Mouse (Mus musculus) left cerebral cortex, postnatal 36 days (tissue): ENCODE data around the gene Cttnbp2nl. TPM values are rescaled to one million over a fixed set of nuclear protein-coding genes. Genes with fewer than 3 reads are reported as not detected.

Experiments used
- DNase-seq, 2 experiments: peaks; one replicate each; pipeline ENCODE4 v3.0.0; 2021 to 2022; ENCODE audit warnings: low spot score in 2 of 2, mixed read lengths in 1 of 2
- intact Hi-C: fragments of 180-260 bp; cut with DNase I; formaldehyde crosslinking; loops from one replicate; pipeline ENCODE4 v1.15.1; 2025
- total RNA-seq, 2 experiments: library from RNA; stranded (reverse); gene quantifications; 2 replicates each; pipeline ENCODE4 v1.2.3; 2021

The Cttnbp2nl gene
- total RNA-seq, 2 experiments from 2014 or later, result 24.3 to 25.4 TPM

- no peak for DNase-seq
- intact Hi-C loops, result no loop called here
Measured at GRCm38 (mm10) chr3:105019826-105020692, 32.9 kb downstream of the Cttnbp2nl start.

GRCm38 (mm10) chr3:105018783-105019105 lies 34.2 kb downstream of the Cttnbp2nl start:
- no peak for DNase-seq
- intact Hi-C loops, result no loop called here

DNA sequence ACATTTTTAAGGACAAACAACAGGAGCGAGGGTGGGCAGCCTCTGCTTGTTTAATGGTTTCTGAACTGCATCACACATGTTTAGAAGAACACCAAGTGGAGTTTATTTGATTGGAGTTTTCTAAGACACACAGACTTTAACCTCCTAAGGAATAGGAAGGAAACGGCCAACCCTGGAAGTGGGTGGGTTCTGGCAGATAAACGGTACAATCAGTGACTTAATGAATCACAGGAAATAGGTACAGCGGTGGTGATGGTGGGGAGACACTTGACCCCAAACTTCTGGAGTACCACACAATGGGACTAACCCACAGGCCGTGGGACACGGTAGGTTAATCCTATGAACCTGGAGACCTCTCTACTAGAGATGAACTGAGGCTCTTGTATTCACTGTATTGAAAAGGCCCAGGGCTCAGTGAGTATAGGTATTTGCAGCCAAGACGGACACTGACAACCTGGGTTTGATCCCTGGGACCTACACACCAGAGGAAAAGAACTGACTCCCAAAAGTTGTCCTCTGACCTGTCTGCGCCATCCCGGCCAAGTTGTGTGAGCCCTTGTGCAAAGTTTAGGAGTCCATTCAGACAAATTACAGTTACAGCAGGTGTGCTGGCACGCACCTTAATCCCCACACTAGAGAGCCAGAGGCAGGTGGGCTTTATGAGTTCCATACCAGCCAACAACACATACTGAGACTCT lies 34.7 kb downstream of the Cttnbp2nl start:
- DNase-seq, result no peak
- intact Hi-C loops, result no loop called here

DNA sequence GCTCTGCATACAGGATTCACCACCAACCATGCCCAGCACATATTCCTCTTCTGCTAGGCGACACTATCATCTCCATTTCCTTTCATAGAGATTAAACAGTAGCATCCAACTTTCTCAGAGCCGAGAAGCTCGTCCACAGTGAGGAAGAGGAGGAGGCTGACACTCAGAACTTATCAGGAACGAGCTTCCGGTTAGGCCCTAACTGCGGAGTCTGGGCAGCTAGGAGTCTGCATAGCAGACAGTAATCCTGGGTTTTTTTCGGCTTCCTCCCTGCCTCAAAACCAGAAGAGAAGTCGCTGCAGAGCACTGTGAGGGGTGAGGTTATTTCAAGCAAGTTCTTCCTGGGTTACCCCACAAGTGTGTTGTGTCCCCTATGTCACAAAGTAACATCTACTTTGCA lies 35.6 kb downstream of the Cttnbp2nl start:
- no peak for DNase-seq
- intact Hi-C loops, result no loop called here

GRCm38 (mm10) chr3:105016204-105016603 lies 36.7 kb downstream of the Cttnbp2nl start:
- intact Hi-C loops, result no loop called here
- no peak for DNase-seq

DNA sequence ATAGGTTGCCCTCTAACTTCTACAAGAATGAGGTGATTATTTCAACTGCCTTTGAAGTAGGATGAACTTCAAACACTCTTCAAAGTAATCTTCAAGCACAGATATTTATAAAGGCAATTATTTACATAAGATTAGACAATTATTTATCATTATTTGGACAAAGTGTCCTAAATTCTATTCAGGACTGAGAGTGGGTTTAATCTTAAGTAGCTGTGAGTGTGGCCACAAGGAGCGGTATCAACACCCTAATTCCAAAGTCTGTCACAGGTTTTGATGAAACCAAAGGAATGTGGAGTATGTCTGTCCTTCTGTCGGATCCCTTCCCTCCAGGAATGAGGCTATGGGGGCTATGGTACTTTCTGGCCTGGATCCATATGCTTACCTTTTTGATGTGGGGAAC lies 38.0 kb downstream of the Cttnbp2nl start:
- no peak for DNase-seq
- intact Hi-C loops, result no loop called here

DNA sequence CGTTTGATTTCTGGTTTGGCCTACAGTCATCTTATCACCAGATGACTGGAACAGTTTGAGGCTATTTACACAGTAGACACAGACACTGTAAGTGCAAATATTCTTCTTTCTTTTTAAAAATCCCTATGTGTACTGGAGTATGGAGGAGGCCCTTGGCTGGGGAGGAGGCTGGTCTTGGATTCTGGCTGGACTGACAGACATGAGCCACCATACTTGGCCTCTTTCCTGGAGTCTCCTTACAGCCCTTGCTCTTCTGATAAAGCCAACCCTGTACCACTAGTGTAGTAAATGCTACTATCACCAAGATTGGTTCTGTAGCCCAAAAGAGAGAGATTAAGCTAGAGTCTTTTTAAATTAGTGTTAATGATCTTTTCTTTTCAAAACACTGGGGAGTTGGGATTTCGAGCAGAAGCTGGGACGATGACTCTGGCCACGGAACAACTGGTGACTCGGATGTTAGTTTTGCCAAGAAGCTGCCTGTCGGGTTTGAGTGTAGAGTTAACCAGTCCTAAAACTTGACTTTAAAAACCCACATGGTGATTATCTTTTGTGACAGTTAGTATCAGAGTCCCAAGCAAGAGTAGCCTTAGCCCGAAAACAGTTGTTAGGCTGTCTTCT lies 40.1 kb downstream of the Cttnbp2nl start:
- intact Hi-C loops, result no loop called here

GRCm38 (mm10) chr3:105011883-105012282 lies 41.1 kb downstream of the Cttnbp2nl start:
- no peak for DNase-seq
- intact Hi-C loops, result no loop called here

More for the DNA sequence above, 40.1 kb downstream of the Cttnbp2nl start:
- DNase-seq, result no peak

DNA sequence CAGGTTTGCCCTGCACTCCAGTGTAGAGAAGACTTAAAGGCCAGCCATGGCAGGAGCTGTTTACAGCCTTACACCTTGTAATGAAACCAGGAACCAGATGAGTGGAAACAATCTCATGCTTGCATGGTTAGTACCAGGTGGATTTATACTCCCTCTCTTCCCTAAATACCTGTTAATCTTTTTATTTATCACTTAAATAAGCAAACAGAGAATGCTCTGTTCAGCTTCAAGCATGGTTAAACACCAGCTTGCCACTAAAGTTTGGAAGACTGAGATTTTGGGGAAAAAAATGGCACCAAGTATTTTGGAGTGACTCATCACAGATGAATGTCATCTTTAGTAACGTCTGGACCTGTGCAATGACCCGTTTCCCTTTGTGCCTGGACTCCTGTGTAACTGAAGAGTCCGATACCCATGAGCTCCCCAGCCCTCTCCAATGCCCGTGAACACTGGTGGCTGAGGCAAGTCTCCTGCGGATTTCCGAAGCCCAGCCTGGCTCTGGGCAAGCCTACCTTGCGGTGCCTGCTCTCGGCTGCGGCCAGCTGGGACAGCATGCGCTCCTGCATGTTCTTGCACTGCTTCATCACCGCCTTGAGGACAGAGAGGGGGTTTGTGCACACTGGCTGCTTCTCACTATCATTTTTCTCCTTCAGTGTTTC lies 42.1 kb downstream of the Cttnbp2nl start:
- intact Hi-C loops, result no loop called here
- no peak for DNase-seq

GRCm38 (mm10) chr3:105008070-105008469 lies 44.9 kb downstream of the Cttnbp2nl start:
- no peak for DNase-seq
- intact Hi-C loops, result loop anchor here (5.0 kb wide), 1 partner anchor 44 kb away; the partner anchor contains the start of gene Cttnbp2nl

DNA sequence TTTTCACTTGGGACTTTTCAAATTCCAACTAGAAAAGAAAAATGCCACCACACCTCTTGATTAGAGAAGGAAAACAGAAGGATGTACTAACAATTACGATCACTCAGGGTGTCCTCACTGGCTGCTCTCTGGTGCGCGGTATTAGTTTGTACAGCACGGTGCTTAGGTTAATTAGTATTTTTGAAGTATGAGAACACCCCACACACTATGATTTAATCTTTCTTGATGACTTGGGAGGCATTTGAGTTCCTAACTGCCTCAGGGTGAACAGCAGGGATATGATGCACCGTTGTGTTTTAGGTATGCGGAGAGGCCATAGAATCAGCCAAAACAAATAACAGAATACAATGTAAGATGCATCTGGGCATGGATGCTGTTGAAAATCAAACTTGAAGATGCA lies 46.8 kb downstream of the Cttnbp2nl start:
- DNase-seq, result no peak
- intact Hi-C loops, result loop anchor here (5.0 kb wide), 1 partner anchor 46 kb away; the partner anchor contains the start of gene Cttnbp2nl

DNA sequence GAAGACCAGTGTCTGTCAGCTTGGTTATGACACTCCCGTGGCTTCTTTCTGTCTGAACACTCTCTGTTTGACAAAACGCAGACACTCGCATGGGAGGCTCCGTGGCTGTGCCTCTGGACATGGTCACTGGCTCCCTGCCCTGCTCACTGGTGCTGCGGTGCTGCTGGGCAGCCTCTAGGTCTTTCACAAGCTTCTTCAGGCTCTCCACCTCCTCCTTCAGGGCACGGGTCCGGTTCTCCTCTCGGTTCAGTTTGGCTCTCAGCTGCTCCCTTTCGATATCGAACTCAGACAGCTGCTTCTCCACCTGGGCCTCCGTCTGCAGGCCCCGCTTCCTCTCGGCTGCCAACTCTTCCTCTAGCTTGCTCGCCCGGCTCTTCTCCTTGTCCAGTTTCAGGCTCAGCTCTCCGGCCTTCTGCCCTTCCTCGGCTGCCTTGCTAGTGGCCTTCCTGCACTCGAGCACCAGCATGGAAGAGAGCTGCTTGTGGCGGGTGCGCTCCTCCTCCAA lies 47.3 kb downstream of the Cttnbp2nl start:
- intact Hi-C loops, result loop anchor here (5.0 kb wide), 1 partner anchor 47 kb away; the partner anchor contains the start of gene Cttnbp2nl
- DNase-seq, result no peak

DNA sequence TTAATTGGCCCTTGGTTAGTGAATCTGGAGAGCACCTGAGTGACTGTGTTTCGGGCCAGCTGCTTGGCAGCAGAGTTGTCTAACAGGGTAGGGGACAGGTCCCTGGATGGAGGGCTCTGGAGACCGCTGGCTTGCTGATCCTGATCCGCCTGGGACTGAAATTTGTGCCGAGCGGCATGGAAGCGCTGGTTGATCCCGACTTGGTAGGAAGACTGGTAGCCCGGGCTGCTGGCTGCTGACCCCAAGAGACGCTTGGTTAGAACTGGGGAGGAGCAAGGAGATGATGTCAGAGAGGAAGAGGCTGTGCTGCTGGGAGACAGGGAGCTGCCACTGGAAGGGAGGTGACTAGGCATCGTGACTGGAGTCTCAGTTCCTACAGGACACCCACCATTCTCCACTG lies 47.9 kb downstream of the Cttnbp2nl start:
- intact Hi-C loops, result loop anchor here (5.0 kb wide), 1 partner anchor 47 kb away; the partner anchor contains the start of gene Cttnbp2nl
- no peak for DNase-seq

DNA sequence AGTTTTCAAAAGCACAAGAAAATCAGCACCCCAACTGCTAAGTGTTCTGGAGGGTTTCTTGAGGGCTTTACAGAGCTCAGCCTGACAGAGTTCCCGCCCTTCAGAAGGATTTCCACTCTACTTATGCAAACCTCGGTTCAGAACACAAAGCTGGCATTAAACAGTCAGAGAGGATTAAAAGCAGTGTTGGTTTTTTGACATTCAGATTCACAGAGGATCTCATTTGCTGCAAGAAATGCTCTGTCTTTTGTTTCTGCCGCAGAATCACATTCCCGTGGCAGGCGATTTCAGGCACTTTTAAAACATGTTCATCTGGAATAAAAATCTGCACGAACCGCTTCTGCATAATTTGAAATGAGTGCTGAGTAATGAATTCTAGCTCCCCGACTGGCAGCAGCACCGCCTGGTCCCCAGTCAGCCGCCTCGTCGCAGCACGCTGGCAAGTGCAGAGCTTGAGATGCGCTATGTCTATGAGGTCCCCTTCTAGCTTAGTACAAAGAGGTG lies 48.9 kb downstream of the Cttnbp2nl start:
- DNase-seq, result peak; percentile 51 to 58
- intact Hi-C loops, result no loop called here

DNA sequence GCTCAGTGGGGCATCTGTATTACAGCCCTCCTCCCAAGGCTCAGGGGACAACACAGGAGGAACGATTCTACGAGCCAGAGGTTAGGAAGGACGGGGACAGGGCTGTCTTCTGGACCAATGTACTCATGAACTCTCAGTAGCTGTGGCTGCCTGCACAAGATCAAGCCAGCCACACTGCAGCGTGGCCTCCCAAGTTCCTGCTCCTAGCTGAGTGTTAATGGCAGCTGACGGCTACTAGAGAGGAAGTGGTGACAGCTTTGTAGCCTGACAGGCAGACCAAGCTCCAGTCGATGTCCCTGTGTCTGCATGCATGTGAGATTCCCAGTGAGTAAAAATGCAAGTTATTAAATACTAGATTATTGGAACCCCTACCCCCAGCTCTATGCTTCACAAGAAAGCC lies 51.6 kb downstream of the Cttnbp2nl start:
- DNase-seq, result no peak
- intact Hi-C loops, result no loop called here

DNA sequence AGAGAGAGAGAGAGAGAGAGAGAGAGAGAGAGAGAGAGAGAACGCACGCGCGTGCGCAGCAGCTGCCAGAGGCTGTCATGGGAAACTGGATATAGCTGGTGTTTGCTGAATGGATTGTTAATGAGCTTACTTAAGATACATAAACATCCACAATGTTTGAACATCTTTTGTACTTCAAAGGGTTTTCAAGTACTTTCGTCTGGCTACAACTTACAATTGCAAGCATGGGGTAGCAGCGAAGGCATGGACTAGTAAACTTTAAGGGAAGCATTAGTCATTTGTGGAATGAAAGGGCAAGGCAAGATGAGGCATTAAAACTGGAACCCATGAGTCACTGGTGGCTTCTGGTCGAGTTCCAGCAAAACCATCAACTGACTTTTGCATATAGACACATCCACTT lies 52.4 kb downstream of the Cttnbp2nl start:
- intact Hi-C loops, result no loop called here
- DNase-seq, result no peak

DNA sequence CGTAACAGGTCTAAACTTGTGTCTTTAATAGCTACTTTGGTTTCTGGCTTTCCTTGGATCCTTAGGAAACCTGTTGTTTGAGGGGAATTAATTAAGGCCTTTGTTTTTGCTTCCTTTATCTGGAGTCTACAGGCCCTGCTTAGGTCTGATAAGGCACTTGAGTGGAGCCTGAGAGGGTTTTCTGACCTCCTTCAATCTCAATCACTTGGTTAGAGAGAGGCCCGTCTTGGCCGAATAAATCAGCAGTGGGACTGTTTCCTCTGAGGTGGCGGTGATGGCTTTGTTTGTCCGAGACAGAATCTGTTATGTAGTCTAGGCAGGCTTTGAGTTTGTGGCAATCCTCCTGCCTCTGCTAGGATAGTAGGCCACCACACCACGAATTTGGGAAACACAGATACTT lies 55.4 kb downstream of the Cttnbp2nl start:
- intact Hi-C loops, result no loop called here
- no peak for DNase-seq

DNA sequence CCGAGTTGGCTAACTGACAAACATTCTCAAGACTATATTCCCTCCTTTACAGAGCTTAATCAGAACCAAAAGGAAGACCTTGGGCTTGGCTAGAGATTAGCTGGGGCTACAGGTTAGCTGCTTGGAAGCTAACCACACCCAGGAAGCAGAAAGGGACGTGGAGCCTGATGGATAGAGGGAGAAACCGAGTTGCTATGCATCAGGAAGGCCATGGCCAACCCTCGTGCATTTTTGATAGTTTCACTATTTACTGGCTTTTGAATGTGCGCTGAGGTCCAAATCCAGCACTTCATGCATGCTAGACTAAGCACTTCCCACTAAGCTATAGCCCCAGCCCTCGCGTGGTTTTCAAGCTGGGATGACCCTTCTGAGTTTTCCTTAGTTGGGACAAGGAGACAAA lies 57.2 kb downstream of the Cttnbp2nl start:
- intact Hi-C loops, result no loop called here
- no peak for DNase-seq

DNA sequence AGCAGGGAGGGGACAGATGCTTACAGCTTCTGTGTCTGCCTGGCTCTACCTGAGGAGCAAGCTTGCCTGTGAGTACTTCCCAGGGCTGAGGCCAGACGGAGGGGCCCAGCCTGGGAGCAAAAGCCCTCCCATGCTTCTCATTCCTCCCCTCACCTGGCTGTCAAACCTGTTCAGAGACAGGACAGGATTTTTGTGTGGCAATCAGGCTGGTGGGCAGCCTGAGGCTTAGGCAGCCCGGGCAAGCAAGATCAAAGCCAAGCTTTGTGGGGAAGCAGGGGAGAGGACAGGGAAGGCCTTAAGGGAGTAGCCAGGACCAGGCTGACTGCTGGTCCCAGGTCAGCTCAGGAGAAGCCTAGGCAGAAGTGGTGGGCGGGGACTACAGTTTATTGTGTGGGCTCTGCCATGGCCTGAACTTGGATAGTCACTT lies 58.5 kb downstream of the Cttnbp2nl start:
- intact Hi-C loops, result no loop called here
- DNase-seq, result no peak
